In the genomic region with DNA sequence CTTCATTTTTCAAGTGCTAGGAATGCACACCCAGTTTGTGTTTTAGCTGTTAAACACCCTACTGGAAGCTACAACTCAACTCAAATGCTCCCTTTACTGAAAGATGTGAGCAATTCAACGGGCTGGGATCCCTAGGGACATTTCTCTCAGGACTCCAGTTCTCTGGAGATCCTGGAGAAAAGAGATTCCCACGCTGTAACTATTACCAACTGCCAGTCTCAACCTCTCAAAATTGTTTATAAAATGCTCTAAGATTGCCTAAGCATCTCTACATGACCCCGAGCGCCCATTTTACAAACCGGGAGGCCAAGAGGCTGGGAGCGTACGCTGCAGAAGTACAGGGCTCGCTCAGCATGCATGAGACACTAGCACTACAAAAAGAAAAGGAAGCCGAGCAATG, we compare ENCODE assay signal across 7 mouse cellular contexts. TPM values are rescaled to one million over a fixed set of nuclear protein-coding genes. Genes with fewer than 3 reads are reported as not detected.
DNase-seq lines count a peak whose midpoint lies in the region; ATAC-seq lines count a peak whose summit lies in the region.

No protein-coding gene starts in this region.

- no peaks in the 10 kb centered on the region for H3K9me3 ChIP-seq in neural tube, embryonic 11.5 days (ENCODE audit: control insufficient read depth, low read length)
- no peaks in the 10 kb centered on the region for H3K9me3 ChIP-seq in limb, embryonic 13.5 days
- no peaks in the 10 kb centered on the region for H3K9me3 ChIP-seq in stomach, embryonic 16.5 days (replicated peaks; ENCODE audit: control insufficient read depth, low read length)

- no peak overlapping the region for H3K27ac ChIP-seq in neural tube, embryonic 11.5 days (ENCODE audit: low read depth, low read length)
- no peak overlapping the region for H3K27ac ChIP-seq in limb, embryonic 13.5 days
- H3K27ac ChIP-seq in stomach, embryonic 16.5 days (ENCODE audit: low read length), result peak overlapping the region; percentile 81

- H3K27me3 ChIP-seq in neural tube, embryonic 11.5 days (ENCODE audit: control insufficient read depth, insufficient read depth, low read length), result no peaks in the 10 kb centered on the region
- H3K27me3 ChIP-seq in limb, embryonic 13.5 days, result no peaks in the 10 kb centered on the region
- H3K27me3 ChIP-seq in stomach, embryonic 16.5 days (ENCODE audit: control insufficient read depth, insufficient read depth, low read length), result no peaks in the 10 kb centered on the region

- WGBS in neural tube, embryonic 11.5 days, result 24% methylated on average over 9 of the region's 9 CpGs
- WGBS in limb, embryonic 13.5 days, result 15% methylated on average over 9 of the region's 9 CpGs
- 8% methylated on average over 9 of the region's 9 CpGs for WGBS in stomach, embryonic 16.5 days

- H3K4me1 ChIP-seq in neural tube, embryonic 11.5 days (ENCODE audit: control insufficient read depth, insufficient read depth, low read length), result peaks cover 6% of the 10 kb centered on the region
- H3K4me1 ChIP-seq in limb, embryonic 13.5 days, result peaks cover 18% of the 10 kb centered on the region
- peaks cover 34% of the 10 kb centered on the region for H3K4me1 ChIP-seq in stomach, embryonic 16.5 days (ENCODE audit: control insufficient read depth, insufficient read depth, low read length)

- H3K36me3 ChIP-seq in neural tube, embryonic 11.5 days (ENCODE audit: control insufficient read depth, insufficient read depth, low read length), result no peaks in the 10 kb centered on the region
- H3K36me3 ChIP-seq in limb, embryonic 13.5 days, result peaks cover 11% of the 10 kb centered on the region
- H3K36me3 ChIP-seq in stomach, embryonic 16.5 days (ENCODE audit: control insufficient read depth, insufficient read depth, low read length), result no peaks in the 10 kb centered on the region

- peak overlapping the region; percentile 71 for H3K4me3 ChIP-seq in neural tube, embryonic 11.5 days (ENCODE audit: low read depth, low read length)
- peak overlapping the region; percentile 86 for H3K4me3 ChIP-seq in limb, embryonic 13.5 days
- peak overlapping the region; percentile 71 for H3K4me3 ChIP-seq in stomach, embryonic 16.5 days (replicated peaks; ENCODE audit: low read length)

- ATAC-seq in neural tube, embryonic 11.5 days (ENCODE audit: insufficient read depth, low FRiP score, low TSS enrichment), result no peak
- ATAC-seq in erythroid progenitor cell, adult 5-6 weeks (replicated peaks; ENCODE audit: low FRiP score, poor library complexity, severe bottlenecking), result peak; percentile 9; the same call in 1 of the 2 replicates
- peak; percentile 34; the same call in 1 of the 2 replicates for ATAC-seq in limb, embryonic 13.5 days (ENCODE audit: low FRiP score, low read depth)
- ATAC-seq in stomach, embryonic 16.5 days (ENCODE audit: insufficient read depth, low FRiP score), result 0 out of 2 replicates have a peak, but pooled peaks have one; percentile 17

- no peak for DNase-seq in neural tube, embryonic 11.5 days (ENCODE audit: low spot score)
- no peak for DNase-seq in neural tube, embryonic 10.5 days (ENCODE audit: extremely low spot score, low spot score)
- DNase-seq in ovary, adult 18-20 months (ENCODE audit: low spot score), result no peak
- no peak for DNase-seq in retina, postnatal 1 day

- H3K4me2 ChIP-seq in neural tube, embryonic 11.5 days (ENCODE audit: low read depth), result peak overlapping the region; percentile 87
- H3K4me2 ChIP-seq in limb, embryonic 13.5 days (replicated peaks), result peak overlapping the region; percentile 96
- H3K4me2 ChIP-seq in stomach, embryonic 16.5 days (ENCODE audit: low read depth, low read length), result peak overlapping the region; percentile 95

- peak overlapping the region; percentile 56 for H3K9ac ChIP-seq in neural tube, embryonic 11.5 days (ENCODE audit: low read length)
- peak overlapping the region; percentile 84 for H3K9ac ChIP-seq in limb, embryonic 13.5 days
- peak overlapping the region; percentile 85 for H3K9ac ChIP-seq in stomach, embryonic 16.5 days (ENCODE audit: low read length)

RNA-seq across cellular contexts. Expression of a gene that starts 0.3 kb away (rescaled TPM):
- polyA plus RNA-seq in neural tube, embryonic 11.5 days (2014; fragmentation: Nextera tagmentation; extraction: Ambion mirVana), result 27.3 and 28.7 TPM in 2 replicates
- 9.4 and 13.4 TPM in 2 replicates for total RNA-seq in erythroid progenitor cell, adult 5-6 weeks (2015; ENCODE audit: low replicate concordance)
- 11.2 and 16.7 TPM in 2 replicates for total RNA-seq in erythroid progenitor cell, adult 5-6 weeks (2017; ENCODE audit: low replicate concordance)
- polyA plus RNA-seq in limb, embryonic 13.5 days (2015; fragmentation: Nextera tagmentation; extraction: Ambion mirVana), result 27.4 and 27.5 TPM in 2 replicates
- polyA plus RNA-seq in stomach, embryonic 16.5 days (2015; fragmentation: Nextera tagmentation; extraction: Ambion mirVana), result 34.0 and 35.2 TPM in 2 replicates

RNA-seq across cellular contexts. Expression of a gene that starts 19.2 kb away (rescaled TPM):
- 335 and 359 TPM in 2 replicates for polyA plus RNA-seq in neural tube, embryonic 11.5 days (2014; fragmentation: Nextera tagmentation; extraction: Ambion mirVana)
- 501 and 540 TPM in 2 replicates for total RNA-seq in erythroid progenitor cell, adult 5-6 weeks (2015; ENCODE audit: low replicate concordance)
- total RNA-seq in erythroid progenitor cell, adult 5-6 weeks (2017; ENCODE audit: low replicate concordance), result 370 and 444 TPM in 2 replicates
- polyA plus RNA-seq in limb, embryonic 13.5 days (2015; fragmentation: Nextera tagmentation; extraction: Ambion mirVana), result 315 and 317 TPM in 2 replicates
- 161 and 175 TPM in 2 replicates for polyA plus RNA-seq in stomach, embryonic 16.5 days (2015; fragmentation: Nextera tagmentation; extraction: Ambion mirVana)

RNA-seq across cellular contexts. Expression of a gene that starts 59.4 kb away (rescaled TPM):
- polyA plus RNA-seq in neural tube, embryonic 11.5 days (2014; fragmentation: Nextera tagmentation; extraction: Ambion mirVana), result 0.59 and 0.92 TPM in 2 replicates
- not detected in 2 replicates for total RNA-seq in erythroid progenitor cell, adult 5-6 weeks (2015; ENCODE audit: low replicate concordance)
- total RNA-seq in erythroid progenitor cell, adult 5-6 weeks (2017; ENCODE audit: low replicate concordance), result not detected in 2 replicates
- 0.49 and 0.66 TPM in 2 replicates for polyA plus RNA-seq in limb, embryonic 13.5 days (2015; fragmentation: Nextera tagmentation; extraction: Ambion mirVana)
- polyA plus RNA-seq in stomach, embryonic 16.5 days (2015; fragmentation: Nextera tagmentation; extraction: Ambion mirVana), result 6.6 and 7.0 TPM in 2 replicates
